Mouse (Mus musculus) adrenal gland, adult (tissue): Measurements from ENCODE around the gene Tnnt3.

ENCODE experiments used
- DNase-seq, 2 experiments: peaks; one replicate each; pipeline ENCODE4 v3.0.0; 2022 to 2023; ENCODE audit warnings: low spot score in 1 of 2; ENCODE audit not compliant: inconsistent age in 2 of 2

The Tnnt3 gene

GRCm38 (mm10) chr7:142537879-142538278, 39.2 kb downstream of the Tnnt3 start:
- DNase-seq = peak; percentile 22 to 79

GRCm38 (mm10) chr7:142538291-142538690, 39.7 kb downstream of the Tnnt3 start:
- DNase-seq = no peak

- no peak for DNase-seq
Observed at GRCm38 (mm10) chr7:142538766-142539165, 40.1 kb downstream of the Tnnt3 start.

- no peak for DNase-seq
Observed at GRCm38 (mm10) chr7:142539828-142540227, 41.2 kb downstream of the Tnnt3 start.

GRCm38 (mm10) chr7:142542771-142543303, 44.2 kb downstream of the Tnnt3 start:
- peak in 1 of 2 experiments; percentile 39 for DNase-seq

- DNase-seq = no peak
Observed at GRCm38 (mm10) chr7:142545967-142546366, 47.3 kb downstream of the Tnnt3 start.

- no peak for DNase-seq
Observed at GRCm38 (mm10) chr7:142547874-142548273, 49.2 kb downstream of the Tnnt3 start.

- no peak for DNase-seq
Observed at GRCm38 (mm10) chr7:142548706-142549105, 50.1 kb downstream of the Tnnt3 start.

GRCm38 (mm10) chr7:142549941-142550763, 51.5 kb downstream of the Tnnt3 start:
- peak; percentile 52 to 79 for DNase-seq

- DNase-seq = no peak
Observed at GRCm38 (mm10) chr7:142550935-142551373, 52.3 kb downstream of the Tnnt3 start.

GRCm38 (mm10) chr7:142551691-142552090, 53.1 kb downstream of the Tnnt3 start:
- no peak for DNase-seq

GRCm38 (mm10) chr7:142552591-142553416, 54.2 kb downstream of the Tnnt3 start:
- DNase-seq = no peak

- DNase-seq = no peak
Observed at GRCm38 (mm10) chr7:142553417-142554335, 55.0 kb downstream of the Tnnt3 start.

- DNase-seq = no peak
Observed at GRCm38 (mm10) chr7:142554625-142555024, 56.0 kb downstream of the Tnnt3 start.

GRCm38 (mm10) chr7:142555366-142556088, 56.9 kb downstream of the Tnnt3 start:
- no peak for DNase-seq

- no peak for DNase-seq
Observed at GRCm38 (mm10) chr7:142556089-142556476, 57.4 kb downstream of the Tnnt3 start.

GRCm38 (mm10) chr7:142557696-142558095, 59.1 kb downstream of the Tnnt3 start:
- DNase-seq = no peak

GRCm38 (mm10) chr7:142558511-142559146, 60.0 kb downstream of the Tnnt3 start:
- DNase-seq = no peak

- DNase-seq = no peak
Observed at GRCm38 (mm10) chr7:142559651-142560175, 61.1 kb downstream of the Tnnt3 start.
